Mouse (Mus musculus) G1E (cell line): Measurements from ENCODE around the gene Scnn1a.

Source experiments
- CTCF ChIP-seq: IDR thresholded peaks from 2 replicates; pipeline ENCODE4 v1.5.1; 2012; ENCODE audit warnings: low read depth, low read length, inconsistent platforms, mixed read lengths
- GATA1 ChIP-seq: IDR thresholded peaks from 2 replicates; pipeline ENCODE4 v1.6.1; 2012; ENCODE audit warnings: borderline replicate concordance, low read length, inconsistent platforms, mixed read lengths
- GATA2 ChIP-seq: IDR thresholded peaks from 2 replicates; pipeline ENCODE4 v1.6.1; 2012; ENCODE audit warnings: low read depth, low read length, inconsistent platforms, borderline replicate concordance
- TAL1 ChIP-seq: conservative IDR thresholded peaks from 2 replicates; pipeline ENCODE4 v1.6.1; 2012; ENCODE audit warnings: low read depth, low read length, inconsistent platforms, mixed read lengths

DNA sequence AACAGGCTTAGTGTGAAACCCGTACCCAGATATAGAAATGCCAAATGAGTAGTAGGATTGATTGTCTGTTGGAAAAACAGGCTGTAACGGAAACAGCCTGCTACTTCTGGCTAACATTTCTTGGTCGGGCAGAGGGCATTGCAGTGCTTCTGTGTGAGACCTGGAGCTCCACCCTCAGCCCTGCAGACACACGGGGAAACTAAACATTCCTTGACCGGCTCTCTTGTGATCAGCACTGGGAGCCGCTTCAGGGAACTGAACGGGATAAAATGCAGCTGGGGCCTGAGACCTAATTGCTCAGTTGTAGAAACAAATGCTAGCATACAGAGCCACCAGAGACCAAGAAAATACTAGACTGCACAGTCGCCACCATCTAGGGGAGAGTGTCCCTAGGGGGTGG, 35.8 kb downstream of the Scnn1a start:
- no peak for TF ChIP-seq CTCF
- TF ChIP-seq TAL1 = no peak
- TF ChIP-seq GATA1 = no peak
- no peak for TF ChIP-seq GATA2
